Mouse (Mus musculus) limb, embryonic 11.5 days (tissue): ENCODE data around the gene Gltpd2. TPM values are rescaled to one million over a fixed set of nuclear protein-coding genes. Genes with fewer than 3 reads are reported as not detected.

ENCODE experiments used
- ATAC-seq: fragments of 200-750 bp; cut with Nextera tagmentation; 2 replicates; pipeline ENCODE4 v1.8.0; 2017; ENCODE audit warnings: low read depth; ENCODE audit not compliant: insufficient number of reproducible peaks, low FRiP score, low TSS enrichment
- DNase-seq: peaks from one replicate; pipeline ENCODE4 v3.0.0-alpha.2; 2015; ENCODE audit warnings: low spot score
- H3K27ac ChIP-seq: fragments of 300-500 bp; sonication (generic); replicated peaks from 2 replicates; pipeline ENCODE4 v1.5.1; 2014; ENCODE audit warnings: low read depth, mild to moderate bottlenecking, low read length
- H3K27me3 ChIP-seq: fragments of 300-500 bp; sonication (generic); 2 replicates; pipeline ENCODE4 v1.6.1; 2014; ENCODE audit warnings: mild to moderate bottlenecking, low read length, mixed read lengths; ENCODE audit not compliant: control insufficient read depth, insufficient read depth
- H3K36me3 ChIP-seq: fragments of 300-500 bp; sonication (generic); 2 replicates; pipeline ENCODE4 v1.6.1; 2014; ENCODE audit warnings: mild to moderate bottlenecking, low read length, moderate library complexity, mixed read lengths; ENCODE audit not compliant: control insufficient read depth, insufficient read depth
- H3K4me1 ChIP-seq: fragments of 300-500 bp; sonication (generic); 2 replicates; pipeline ENCODE4 v1.6.1; 2014; ENCODE audit warnings: low read length, mixed read lengths; ENCODE audit not compliant: control insufficient read depth, insufficient read depth
- H3K4me2 ChIP-seq: fragments of 300-500 bp; sonication (generic); 2 replicates; pipeline ENCODE4 v1.6.1; 2014; ENCODE audit warnings: low read depth, mild to moderate bottlenecking, moderate library complexity; ENCODE audit not compliant: severe bottlenecking
- H3K4me3 ChIP-seq: fragments of 300-500 bp; sonication (generic); 2 replicates; pipeline ENCODE4 v1.5.1; 2014; ENCODE audit warnings: low read depth, low read length
- H3K9ac ChIP-seq: fragments of 300-500 bp; sonication (generic); 2 replicates; pipeline ENCODE4 v1.6.1; 2014; ENCODE audit warnings: mild to moderate bottlenecking, low read length
- H3K9me3 ChIP-seq: fragments of 300-500 bp; sonication (generic); 2 replicates; pipeline ENCODE4 v1.6.1; 2016; ENCODE audit warnings: low read length; ENCODE audit not compliant: control insufficient read depth
- WGBS: fragments of 180-500 bp; shearing (Covaris S2); extraction: QIAGEN DNeasy Blood & Tissue Kit; methylation state at CpG from one replicate; pipeline ENCODE4 v1.1.7; 2014; 5-methylcytosine and 5-hydroxymethylcytosine counted together
- polyA plus RNA-seq: library from polyadenylated mRNA; unstranded; fragments of >200 nt; fragmentation: Nextera tagmentation; extraction: Ambion mirVana; gene quantifications from 2 replicates; pipeline ENCODE4 v1.2.1, GENCODE M21; 2014

The Gltpd2 gene
- polyA plus RNA-seq, 1 experiment from 2014 or later: 0.39 TPM

GRCm38 (mm10) chr11:70499566-70500475, 19.2 kb upstream of the Gltpd2 start:
- H3K36me3 ChIP-seq: no peaks in the 10 kb centered on the region
- DNase-seq (no peak), ATAC-seq (no peak)
- no peak overlapping the region for H3K9ac ChIP-seq
- no peak overlapping the region for H3K4me3 ChIP-seq
- no peak overlapping the region for H3K27ac ChIP-seq
- no peaks in the 10 kb centered on the region for H3K9me3 ChIP-seq
- H3K4me2 ChIP-seq: no peak overlapping the region
- H3K4me1 ChIP-seq: no peaks in the 10 kb centered on the region
- WGBS: 78% methylated on average over 14 of the region's 14 CpGs
- H3K27me3 ChIP-seq: no peaks in the 10 kb centered on the region

GRCm38 (mm10) chr11:70500476-70500812, 18.6 kb upstream of the Gltpd2 start:
- Histone ChIP-seq H3K4me2 (no peak overlapping the region), H3K27me3 (no peaks in the 10 kb centered on the region), H3K27ac (no peak overlapping the region), H3K4me1 (no peaks in the 10 kb centered on the region), H3K9me3 (no peaks in the 10 kb centered on the region), H3K4me3 (no peak overlapping the region), H3K36me3 (no peaks in the 10 kb centered on the region), H3K9ac (no peak overlapping the region)
- DNase-seq (no peak), ATAC-seq (no peak)
- 90% methylated on average over 1 of the region's 1 CpGs for WGBS

- DNase-seq (no peak), ATAC-seq (no peak)
- Histone ChIP-seq H3K9me3 (no peaks in the 10 kb centered on the region), H3K27ac (no peak overlapping the region), H3K9ac (no peak overlapping the region), H3K27me3 (no peaks in the 10 kb centered on the region), H3K36me3 (no peaks in the 10 kb centered on the region), H3K4me3 (no peak overlapping the region), H3K4me2 (no peak overlapping the region), H3K4me1 (no peaks in the 10 kb centered on the region)
- WGBS: 69% methylated on average over 3 of the region's 3 CpGs
Measured at GRCm38 (mm10) chr11:70502018-70502417, 17.0 kb upstream of the Gltpd2 start.

GRCm38 (mm10) chr11:70504970-70505369, 14.0 kb upstream of the Gltpd2 start, which contains the start of gene Tm4sf5:
Gene Tm4sf5, plus strand, starts transcription at chr11:70505244.
- H3K27ac ChIP-seq: no peak within 1 kb of the TSS
- ATAC-seq: no peak
- no peaks in the 10 kb centered on the region for H3K27me3 ChIP-seq
- DNase-seq: no peak
- H3K9me3 ChIP-seq: no peaks in the 10 kb centered on the region
- H3K4me2 ChIP-seq: no peak within 1 kb of the TSS
- peaks cover 5% of the 10 kb centered on the region for H3K4me1 ChIP-seq
- H3K9ac ChIP-seq: no peak within 1 kb of the TSS
- WGBS: 70% methylated on average over 9 of the region's 9 CpGs
- no peaks in the 10 kb centered on the region for H3K36me3 ChIP-seq
- H3K4me3 ChIP-seq: no peak within 1 kb of the TSS

- peak; percentile 76 for DNase-seq
- no peaks in the 10 kb centered on the region for H3K36me3 ChIP-seq
- no peaks in the 10 kb centered on the region for H3K27me3 ChIP-seq
- peaks cover 6% of the 10 kb centered on the region for H3K4me1 ChIP-seq
- H3K27ac ChIP-seq: no peak overlapping the region
- H3K9me3 ChIP-seq: no peaks in the 10 kb centered on the region
- no peak overlapping the region for H3K9ac ChIP-seq
- no peak overlapping the region for H3K4me3 ChIP-seq
- 27% methylated on average over 4 of the region's 4 CpGs for whole genome bisulfite sequencing
- H3K4me2 ChIP-seq: no peak overlapping the region
- ATAC-seq: no peak
Measured at GRCm38 (mm10) chr11:70506385-70506784, 12.6 kb upstream of the Gltpd2 start.

GRCm38 (mm10) chr11:70506962-70507515, 12.0 kb upstream of the Gltpd2 start:
- ATAC-seq: no peak
- Histone ChIP-seq H3K27ac (no peak overlapping the region), H3K4me1 (peaks cover 6% of the 10 kb centered on the region), H3K27me3 (no peaks in the 10 kb centered on the region), H3K9ac (no peak overlapping the region), H3K4me2 (no peak overlapping the region), H3K36me3 (no peaks in the 10 kb centered on the region), H3K4me3 (no peak overlapping the region), H3K9me3 (no peaks in the 10 kb centered on the region)
- DNase-seq: no peak
- 68% methylated on average over 7 of the region's 7 CpGs for WGBS

GRCm38 (mm10) chr11:70509753-70510564, 9.0 kb upstream of the Gltpd2 start:
- H3K9me3 ChIP-seq: no peaks in the 10 kb centered on the region
- no peaks in the 10 kb centered on the region for H3K27me3 ChIP-seq
- H3K4me2 ChIP-seq: peak overlapping the region; percentile 20; the same call in 1 of the 2 replicates
- H3K27ac ChIP-seq: no peak overlapping the region
- H3K36me3 ChIP-seq: no peaks in the 10 kb centered on the region
- WGBS: 6% methylated on average over 19 of the region's 19 CpGs
- no peak overlapping the region for H3K9ac ChIP-seq
- peaks cover 6% of the 10 kb centered on the region for H3K4me1 ChIP-seq
- ATAC-seq (no peak), DNase-seq (peak; percentile 69)
- no peak overlapping the region for H3K4me3 ChIP-seq

- no peaks in the 10 kb centered on the region for H3K9me3 ChIP-seq
- no peak overlapping the region for H3K4me3 ChIP-seq
- no peak overlapping the region for H3K4me2 ChIP-seq
- DNase-seq: no peak
- H3K4me1 ChIP-seq: peaks cover 6% of the 10 kb centered on the region
- no peaks in the 10 kb centered on the region for H3K36me3 ChIP-seq
- no peak overlapping the region for H3K27ac ChIP-seq
- no peak overlapping the region for H3K9ac ChIP-seq
- 66% methylated on average over 2 of the region's 2 CpGs for WGBS
- ATAC-seq: no peak
- no peaks in the 10 kb centered on the region for H3K27me3 ChIP-seq
Measured at GRCm38 (mm10) chr11:70511242-70511641, 7.8 kb upstream of the Gltpd2 start.
